Mouse (Mus musculus) limb, embryonic 11.5 days (tissue): ENCODE results near the gene Lrrc47. TPM values are rescaled to one million over a fixed set of nuclear protein-coding genes. Genes with fewer than 3 reads are reported as not detected.

Experiments used
- ATAC-seq: fragments of 200-750 bp; cut with Nextera tagmentation; 2 replicates; pipeline ENCODE4 v1.8.0; 2017; ENCODE audit warnings: low read depth; ENCODE audit not compliant: insufficient number of reproducible peaks, low FRiP score, low TSS enrichment
- DNase-seq: peaks from one replicate; pipeline ENCODE4 v3.0.0-alpha.2; 2015; ENCODE audit warnings: low spot score
- H3K27ac ChIP-seq: fragments of 300-500 bp; sonication (generic); replicated peaks from 2 replicates; pipeline ENCODE4 v1.5.1; 2014; ENCODE audit warnings: low read depth, mild to moderate bottlenecking, low read length
- H3K27me3 ChIP-seq: fragments of 300-500 bp; sonication (generic); 2 replicates; pipeline ENCODE4 v1.6.1; 2014; ENCODE audit warnings: mild to moderate bottlenecking, low read length, mixed read lengths; ENCODE audit not compliant: control insufficient read depth, insufficient read depth
- H3K36me3 ChIP-seq: fragments of 300-500 bp; sonication (generic); 2 replicates; pipeline ENCODE4 v1.6.1; 2014; ENCODE audit warnings: mild to moderate bottlenecking, low read length, moderate library complexity, mixed read lengths; ENCODE audit not compliant: control insufficient read depth, insufficient read depth
- H3K4me1 ChIP-seq: fragments of 300-500 bp; sonication (generic); 2 replicates; pipeline ENCODE4 v1.6.1; 2014; ENCODE audit warnings: low read length, mixed read lengths; ENCODE audit not compliant: control insufficient read depth, insufficient read depth
- H3K4me2 ChIP-seq: fragments of 300-500 bp; sonication (generic); 2 replicates; pipeline ENCODE4 v1.6.1; 2014; ENCODE audit warnings: low read depth, mild to moderate bottlenecking, moderate library complexity; ENCODE audit not compliant: severe bottlenecking
- H3K4me3 ChIP-seq: fragments of 300-500 bp; sonication (generic); 2 replicates; pipeline ENCODE4 v1.5.1; 2014; ENCODE audit warnings: low read depth, low read length
- H3K9ac ChIP-seq: fragments of 300-500 bp; sonication (generic); 2 replicates; pipeline ENCODE4 v1.6.1; 2014; ENCODE audit warnings: mild to moderate bottlenecking, low read length
- H3K9me3 ChIP-seq: fragments of 300-500 bp; sonication (generic); 2 replicates; pipeline ENCODE4 v1.6.1; 2016; ENCODE audit warnings: low read length; ENCODE audit not compliant: control insufficient read depth
- WGBS: fragments of 180-500 bp; shearing (Covaris S2); extraction: QIAGEN DNeasy Blood & Tissue Kit; methylation state at CpG from one replicate; pipeline ENCODE4 v1.1.7; 2014; 5-methylcytosine and 5-hydroxymethylcytosine counted together
- polyA plus RNA-seq: library from polyadenylated mRNA; unstranded; fragments of >200 nt; fragmentation: Nextera tagmentation; extraction: Ambion mirVana; gene quantifications from 2 replicates; pipeline ENCODE4 v1.2.1, GENCODE M21; 2014

Gene Lrrc47
- polyA plus RNA-seq, 1 experiment from 2014 or later: 14.9 TPM

DNA sequence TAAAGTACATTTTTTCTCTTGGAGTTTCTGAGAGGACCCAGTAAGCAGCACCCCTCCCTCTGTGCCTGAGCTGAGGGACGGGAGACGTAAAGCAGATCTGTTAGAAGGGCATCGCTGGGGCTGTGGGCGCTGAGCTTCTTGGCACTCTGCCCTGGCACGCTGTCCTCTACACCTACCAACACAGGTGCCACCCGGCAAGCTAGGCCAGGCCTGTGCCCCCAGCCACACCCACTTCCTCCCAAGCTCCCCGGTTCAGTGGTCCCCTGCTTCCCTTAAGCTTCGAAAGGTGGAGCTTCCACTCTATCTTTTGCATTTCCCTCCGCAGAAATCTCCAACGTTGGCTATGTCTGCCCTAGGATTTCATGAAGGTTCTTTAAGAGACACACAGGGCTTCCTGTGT lies 32.3 kb upstream of the Lrrc47 start:
- WGBS: 95% methylated on average over 10 of the region's 10 CpGs

DNA sequence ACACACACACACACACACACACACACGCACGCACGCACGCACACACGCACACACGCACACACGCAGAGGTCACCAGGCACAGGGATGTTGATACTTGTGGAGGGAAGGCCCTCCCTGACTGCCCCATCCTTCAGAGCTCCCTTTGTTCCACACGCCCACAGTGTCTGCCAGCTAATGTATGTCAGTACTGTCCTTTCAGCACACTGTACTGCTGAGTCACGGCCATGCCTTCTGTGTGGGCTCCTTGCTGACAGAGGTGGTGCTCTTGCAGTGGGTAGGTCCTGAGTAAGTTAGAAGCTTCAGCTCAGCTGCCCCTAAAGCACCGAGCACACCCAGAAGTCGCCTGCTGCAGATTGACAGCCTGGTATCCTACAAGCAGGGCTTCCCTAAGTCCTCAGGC lies 31.1 kb upstream of the Lrrc47 start:
- Histone ChIP-seq H3K4me2 (no peak overlapping the region), H3K4me3 (no peak overlapping the region), H3K27me3 (no peaks in the 10 kb centered on the region), H3K27ac (no peak overlapping the region), H3K9ac (no peak overlapping the region), H3K36me3 (peaks cover 16% of the 10 kb centered on the region; the same call in 1 of the 2 replicates), H3K9me3 (no peaks in the 10 kb centered on the region), H3K4me1 (peaks cover 4% of the 10 kb centered on the region; the same call in 1 of the 2 replicates)
- ATAC-seq: no peak
- WGBS: 97% methylated on average over 11 of the region's 11 CpGs
- DNase-seq: no peak

More for the DNA sequence above, 32.3 kb upstream of the Lrrc47 start:
- Histone ChIP-seq H3K9me3 (no peaks in the 10 kb centered on the region), H3K4me1 (peaks cover 4% of the 10 kb centered on the region; the same call in 1 of the 2 replicates), H3K27ac (no peak overlapping the region), H3K4me2 (no peak overlapping the region), H3K4me3 (no peak overlapping the region), H3K27me3 (no peaks in the 10 kb centered on the region), H3K9ac (no peak overlapping the region), H3K36me3 (peaks cover 5% of the 10 kb centered on the region; the same call in 1 of the 2 replicates)
- ATAC-seq (no peak), DNase-seq (no peak)

DNA sequence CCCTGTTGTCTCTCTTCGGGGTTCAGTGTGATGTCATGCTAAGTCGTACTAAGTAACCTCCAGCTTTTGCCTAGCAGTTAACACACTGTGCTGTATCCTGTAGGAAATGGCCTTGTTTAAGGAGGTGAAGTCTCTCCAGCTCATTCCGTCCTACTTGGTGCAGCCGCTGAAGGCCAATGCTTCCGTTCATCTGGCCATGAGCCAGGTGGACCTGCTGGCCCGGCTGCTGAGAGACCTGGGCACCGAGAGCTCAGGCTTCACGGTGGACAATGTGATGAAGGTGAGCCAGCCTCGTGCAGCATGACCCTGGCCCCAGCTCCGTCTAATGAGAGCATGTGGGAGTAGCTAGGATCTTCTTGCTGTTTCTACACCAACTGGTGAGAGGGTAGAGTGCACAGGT lies 18.8 kb upstream of the Lrrc47 start:
- Histone ChIP-seq H3K27me3 (no peaks in the 10 kb centered on the region), H3K36me3 (peaks cover 9% of the 10 kb centered on the region), H3K4me2 (no peak overlapping the region), H3K4me1 (no peaks in the 10 kb centered on the region), H3K9ac (no peak overlapping the region), H3K9me3 (no peaks in the 10 kb centered on the region), H3K4me3 (no peak overlapping the region), H3K27ac (no peak overlapping the region)
- 90% methylated on average over 10 of the region's 10 CpGs for WGBS
- no peak for ATAC-seq
- no peak for DNase-seq

DNA sequence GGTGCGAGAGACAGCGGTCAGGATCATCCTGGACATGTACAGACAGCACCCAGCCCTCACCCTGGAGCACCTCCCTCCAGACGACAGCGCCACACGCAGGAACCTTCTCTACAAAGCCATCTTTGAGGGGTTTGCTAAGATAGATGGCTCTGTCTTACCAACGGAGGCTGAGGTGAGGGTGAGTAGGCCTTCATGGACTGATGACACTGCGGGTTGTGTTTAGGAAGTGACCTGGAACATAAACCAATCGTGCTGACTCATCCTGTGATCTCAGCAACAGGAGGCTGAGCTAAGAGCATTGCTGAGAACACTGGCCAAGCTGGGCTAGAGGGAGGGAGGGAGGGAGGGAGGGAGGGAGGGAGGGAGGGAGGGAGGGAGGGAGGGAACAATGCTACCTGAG lies 18.0 kb upstream of the Lrrc47 start:
- Histone ChIP-seq H3K4me1 (no peaks in the 10 kb centered on the region), H3K9ac (no peak overlapping the region), H3K27ac (no peak overlapping the region), H3K36me3 (peaks cover 12% of the 10 kb centered on the region), H3K4me3 (no peak overlapping the region), H3K4me2 (no peak overlapping the region), H3K9me3 (no peaks in the 10 kb centered on the region), H3K27me3 (no peaks in the 10 kb centered on the region)
- WGBS: 87% methylated on average over 8 of the region's 8 CpGs
- no peak for DNase-seq
- no peak for ATAC-seq

DNA sequence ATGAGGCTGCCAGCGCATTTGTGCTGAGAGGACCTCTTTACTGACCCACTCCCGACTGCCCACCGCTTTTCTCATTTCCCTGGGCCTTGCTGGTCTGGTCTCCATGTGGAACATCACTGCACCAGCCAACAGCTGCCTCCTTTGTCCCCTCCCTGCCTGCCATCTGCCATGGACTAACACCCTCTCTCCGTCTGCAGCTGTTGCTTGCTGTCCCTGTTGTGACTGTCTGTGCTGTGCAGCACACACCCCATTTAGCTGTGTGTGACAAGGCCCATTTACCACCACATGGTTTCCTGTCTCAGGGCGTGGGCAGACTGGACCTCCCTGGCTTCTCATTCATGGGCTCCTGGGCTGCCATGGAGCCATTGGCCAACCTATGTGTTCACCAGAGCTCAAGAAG lies 6.0 kb upstream of the Lrrc47 start:
- Histone ChIP-seq H3K4me3 (no peak overlapping the region), H3K9ac (no peak overlapping the region), H3K27me3 (no peaks in the 10 kb centered on the region), H3K27ac (no peak overlapping the region), H3K4me1 (no peaks in the 10 kb centered on the region), H3K4me2 (no peak overlapping the region), H3K9me3 (no peaks in the 10 kb centered on the region), H3K36me3 (no peaks in the 10 kb centered on the region)
- DNase-seq: no peak
- ATAC-seq: no peak
- 89% methylated on average over 5 of the region's 5 CpGs for WGBS

DNA sequence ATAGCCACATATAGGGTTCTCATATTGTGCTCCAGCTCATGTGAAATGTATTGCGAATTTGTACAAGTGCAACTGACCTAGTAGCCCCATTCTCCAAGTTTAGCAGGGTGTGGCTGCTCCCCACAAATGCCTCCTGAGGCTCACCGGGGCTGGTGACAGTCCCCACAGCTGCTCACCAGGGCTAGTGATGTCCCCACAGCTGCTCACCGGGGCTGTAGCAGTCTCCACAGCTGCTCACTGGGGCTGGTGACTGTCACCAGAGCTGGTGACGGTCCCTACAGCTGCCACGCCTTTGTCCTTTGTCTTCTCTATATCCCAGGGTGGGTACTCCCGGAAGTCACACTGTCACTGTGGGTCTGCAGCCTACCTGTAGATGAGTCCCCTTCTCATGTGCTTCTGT lies 5.3 kb upstream of the Lrrc47 start:
- DNase-seq: no peak
- no peaks in the 10 kb centered on the region for H3K27me3 ChIP-seq
- no peak overlapping the region for H3K4me2 ChIP-seq
- WGBS: 94% methylated on average over 6 of the region's 6 CpGs
- H3K27ac ChIP-seq: no peak overlapping the region
- H3K4me3 ChIP-seq: no peak overlapping the region
- H3K9ac ChIP-seq: no peak overlapping the region
- H3K9me3 ChIP-seq: no peaks in the 10 kb centered on the region
- ATAC-seq: no peak
- H3K4me1 ChIP-seq: no peaks in the 10 kb centered on the region
- no peaks in the 10 kb centered on the region for H3K36me3 ChIP-seq

DNA sequence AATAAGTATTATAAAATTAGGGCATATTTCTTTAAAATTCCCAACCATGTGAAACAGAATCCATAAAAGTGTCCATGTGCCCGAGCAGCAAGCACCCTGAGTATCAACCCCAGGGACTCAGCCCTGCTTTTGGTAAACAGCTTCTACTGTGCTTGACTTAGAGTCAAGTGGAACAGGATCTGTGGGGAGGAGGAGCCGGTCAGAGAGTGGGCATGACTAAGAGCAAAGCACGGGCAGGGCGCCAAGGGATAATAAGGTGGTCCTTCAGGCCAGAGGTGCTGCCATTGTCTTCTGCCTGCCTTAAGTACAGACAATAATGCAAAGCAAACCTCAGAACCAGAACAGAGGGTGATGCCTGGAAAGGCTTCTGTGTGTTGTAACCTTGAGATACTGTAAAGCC lies 3.8 kb upstream of the Lrrc47 start:
- ATAC-seq (no peak), DNase-seq (no peak)
- WGBS: 80% methylated on average over 4 of the region's 4 CpGs

DNA sequence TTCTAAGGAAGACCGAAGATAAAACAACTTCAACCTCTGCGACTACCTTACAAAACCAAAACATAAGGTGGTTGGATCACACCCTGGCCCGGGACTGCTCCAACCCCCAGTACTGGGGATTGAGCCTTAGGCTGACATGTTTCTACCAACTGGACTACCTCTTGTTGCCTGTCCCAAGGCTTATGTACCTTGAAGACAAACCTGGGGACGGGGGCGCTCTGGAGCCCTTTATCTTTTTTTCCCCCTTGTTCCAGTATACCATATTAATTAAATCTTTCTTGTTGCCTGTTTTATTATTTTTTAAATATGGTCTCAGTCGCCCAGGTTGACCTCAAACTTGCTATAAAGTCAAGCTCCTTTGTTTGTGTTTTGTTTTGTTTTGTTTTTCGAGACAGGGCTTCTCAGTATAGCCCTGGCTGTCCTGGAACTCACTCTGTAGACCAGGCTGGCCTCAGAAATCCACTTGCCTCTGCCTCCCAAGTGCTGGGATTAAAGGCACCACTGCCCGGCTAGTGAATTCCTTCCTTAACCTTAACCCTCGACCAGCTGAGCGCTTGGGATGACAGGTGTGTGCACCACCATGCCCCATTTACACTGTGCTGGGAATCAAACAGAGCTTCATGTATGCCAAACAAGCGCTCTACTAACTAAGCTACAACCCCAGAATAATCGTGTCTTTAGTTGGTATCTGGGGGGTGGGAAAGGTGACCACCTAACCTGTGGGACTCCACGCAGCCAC lies 455 bp upstream of the Lrrc47 start:
- ATAC-seq: peak; percentile 11; the same call in 1 of the 2 replicates
- H3K27ac ChIP-seq: peak overlapping the region; percentile 36; the same call in 1 of the 2 replicates
- 29% methylated on average over 13 of the region's 13 CpGs for WGBS

More for the DNA sequence above, 3.8 kb upstream of the Lrrc47 start:
- no peak overlapping the region for H3K4me3 ChIP-seq
- no peaks in the 10 kb centered on the region for H3K9me3 ChIP-seq
- no peaks in the 10 kb centered on the region for H3K27me3 ChIP-seq
- H3K27ac ChIP-seq: no peak overlapping the region
- no peak overlapping the region for H3K4me2 ChIP-seq
- no peaks in the 10 kb centered on the region for H3K36me3 ChIP-seq
- H3K4me1 ChIP-seq: peaks cover 4% of the 10 kb centered on the region
- H3K9ac ChIP-seq: no peak overlapping the region

More for the DNA sequence above, 455 bp upstream of the Lrrc47 start:
- no peaks in the 10 kb centered on the region for H3K27me3 ChIP-seq
- peaks cover 11% of the 10 kb centered on the region for H3K4me1 ChIP-seq
- peak overlapping the region; percentile 99 for H3K4me3 ChIP-seq
- DNase-seq: no peak
- no peaks in the 10 kb centered on the region for H3K9me3 ChIP-seq
- peak overlapping the region; percentile 95 for H3K9ac ChIP-seq
- peaks cover 6% of the 10 kb centered on the region; the same call in 1 of the 2 replicates for H3K36me3 ChIP-seq
- peak overlapping the region; percentile 99 for H3K4me2 ChIP-seq
